Mouse (Mus musculus) kidney, embryonic 14.5 days (tissue): ENCODE data around the gene Gucy1b1. TPM values are rescaled to one million over a fixed set of nuclear protein-coding genes. Genes with fewer than 3 reads are reported as not detected.

Experiments used
- ATAC-seq: fragments of 200-750 bp; cut with Nextera tagmentation; 2 replicates; pipeline ENCODE4 v1.8.0; 2017; ENCODE audit warnings: moderate number of reproducible peaks, mild to moderate bottlenecking, moderate TSS enrichment, moderate library complexity; ENCODE audit not compliant: low FRiP score, low TSS enrichment
- H3K27ac ChIP-seq: fragments of 300-500 bp; sonication (generic); 2 replicates; pipeline ENCODE4 v1.5.1; 2014; ENCODE audit warnings: low read depth, mild to moderate bottlenecking, low read length, moderate library complexity, mixed read lengths
- H3K27me3 ChIP-seq: fragments of 300-500 bp; sonication (generic); 2 replicates; pipeline ENCODE4 v1.6.1; 2014; ENCODE audit warnings: mild to moderate bottlenecking, low read length; ENCODE audit not compliant: control insufficient read depth, insufficient read depth
- H3K36me3 ChIP-seq: fragments of 300-500 bp; sonication (generic); 2 replicates; pipeline ENCODE4 v1.6.1; 2014; ENCODE audit warnings: low read length, mixed read lengths; ENCODE audit not compliant: control insufficient read depth, insufficient read depth
- H3K4me1 ChIP-seq: fragments of 300-500 bp; sonication (generic); 2 replicates; pipeline ENCODE4 v1.6.1; 2014; ENCODE audit warnings: low read length, mixed read lengths; ENCODE audit not compliant: control insufficient read depth, insufficient read depth
- H3K4me2 ChIP-seq: fragments of 300-500 bp; sonication (generic); replicated peaks from 2 replicates; pipeline ENCODE4 v1.6.1; 2014; ENCODE audit warnings: low read depth, mild to moderate bottlenecking, low read length
- H3K4me3 ChIP-seq: fragments of 300-500 bp; sonication (generic); 2 replicates; pipeline ENCODE4 v1.5.1; 2014; ENCODE audit warnings: mild to moderate bottlenecking, low read length
- H3K9ac ChIP-seq: fragments of 300-500 bp; sonication (generic); 2 replicates; pipeline ENCODE4 v1.6.1; 2014; ENCODE audit warnings: low read depth, mild to moderate bottlenecking, low read length, moderate library complexity
- H3K9me3 ChIP-seq: fragments of 300-500 bp; sonication (generic); 2 replicates; pipeline ENCODE4 v1.6.1; 2016; ENCODE audit warnings: low read length; ENCODE audit not compliant: control insufficient read depth
- WGBS: fragments of 180-500 bp; shearing (Covaris S2); extraction: QIAGEN DNeasy Blood & Tissue Kit; methylation state at CpG from one replicate; pipeline ENCODE4 v1.1.7; 2014; 5-methylcytosine and 5-hydroxymethylcytosine counted together
- polyA plus RNA-seq: library from polyadenylated mRNA; unstranded; fragments of >200 nt; fragmentation: Nextera tagmentation; extraction: Ambion mirVana; gene quantifications from 2 replicates; pipeline ENCODE4 v1.2.1, GENCODE M21; 2014

Gene Gucy1b1
- 19.4 and 35.4 TPM in 2 replicates for polyA plus RNA-seq

DNA sequence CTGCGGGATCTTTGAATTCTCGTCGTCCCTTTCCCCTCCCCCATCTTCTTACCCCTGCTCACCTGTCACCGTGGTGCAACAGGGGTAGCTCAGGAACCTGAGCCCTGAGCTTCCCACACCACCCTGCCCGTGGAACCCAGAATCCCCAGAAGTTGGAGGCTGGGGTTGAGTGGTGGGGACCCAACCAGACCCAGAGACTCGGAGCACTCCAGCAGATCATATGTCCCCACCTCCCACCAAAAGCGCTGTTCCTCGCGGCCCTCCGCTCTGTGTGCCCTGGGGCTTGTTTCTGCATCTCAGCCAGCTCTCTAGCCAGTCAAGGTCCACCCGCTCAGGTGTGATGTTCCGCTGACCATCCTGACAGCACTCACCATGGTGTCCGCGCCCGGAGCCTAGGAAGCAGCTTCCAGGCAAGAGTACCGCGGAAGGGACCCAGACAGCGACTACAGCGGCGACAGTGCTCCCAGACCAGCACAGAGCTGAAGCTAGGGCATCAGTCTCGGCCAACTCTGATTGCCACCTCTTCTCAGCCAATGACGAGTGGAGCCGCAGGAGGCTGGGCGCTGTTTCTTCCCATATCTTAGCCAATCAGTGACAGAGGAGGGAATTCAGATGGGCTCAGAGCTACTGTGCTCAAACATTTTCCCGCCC lies at the start of gene Gucy1b1:
Gucy1b1 (minus strand) TSS at position 489 of the 651 bp plus-strand sequence.
- H3K9ac ChIP-seq: peak within 1 kb of the TSS; percentile 60
- peak within 1 kb of the TSS; percentile 57 for H3K4me3 ChIP-seq
- ATAC-seq: peak; percentile 98
- no peaks in the 10 kb centered on the region for H3K9me3 ChIP-seq
- no peaks in the 10 kb centered on the region; the same call in 1 of the 2 replicates for H3K27me3 ChIP-seq
- WGBS: 2% methylated on average over 25 of the region's 25 CpGs
- no peaks in the 10 kb centered on the region for H3K4me1 ChIP-seq
- H3K4me2 ChIP-seq: peak within 1 kb of the TSS; percentile 88
- H3K27ac ChIP-seq: no peak within 1 kb of the TSS; the same call in 1 of the 2 replicates
- no peaks in the 10 kb centered on the region for H3K36me3 ChIP-seq

DNA sequence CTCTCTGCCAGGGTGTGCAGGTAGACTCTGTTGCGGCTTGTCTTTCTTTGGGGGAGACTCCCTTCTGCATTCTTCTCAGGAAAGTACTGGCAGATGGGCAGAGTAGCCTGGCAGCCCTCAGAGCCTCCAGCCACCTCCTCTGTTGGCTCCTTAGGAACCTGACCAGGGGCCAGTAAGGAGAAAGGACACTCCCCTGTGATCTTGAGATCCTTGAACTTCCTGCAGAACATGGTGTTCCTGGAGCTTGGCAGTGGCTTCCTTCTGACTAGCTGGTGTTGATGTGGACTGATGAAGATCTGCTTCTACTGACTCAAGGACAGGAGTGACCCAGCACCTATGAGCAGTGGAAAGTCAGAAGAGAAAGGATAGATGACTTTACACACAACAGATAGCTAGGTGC lies 44.4 kb upstream of the Gucy1b1 start:
- WGBS: 76% methylated on average over 1 of the region's 1 CpGs

GRCm38 (mm10) chr3:82112439-82112838 lies 38.0 kb upstream of the Gucy1b1 start:
- WGBS: 55% methylated on average over 2 of the region's 2 CpGs
- H3K27ac ChIP-seq: no peak overlapping the region

More for the DNA sequence above, 44.4 kb upstream of the Gucy1b1 start:
- no peak overlapping the region for H3K4me2 ChIP-seq
- H3K9ac ChIP-seq: no peak overlapping the region
- H3K27ac ChIP-seq: no peak overlapping the region
- no peaks in the 10 kb centered on the region for H3K27me3 ChIP-seq
- no peaks in the 10 kb centered on the region for H3K36me3 ChIP-seq
- H3K9me3 ChIP-seq: no peaks in the 10 kb centered on the region
- no peak for ATAC-seq
- no peaks in the 10 kb centered on the region for H3K4me1 ChIP-seq
- no peak overlapping the region for H3K4me3 ChIP-seq

DNA sequence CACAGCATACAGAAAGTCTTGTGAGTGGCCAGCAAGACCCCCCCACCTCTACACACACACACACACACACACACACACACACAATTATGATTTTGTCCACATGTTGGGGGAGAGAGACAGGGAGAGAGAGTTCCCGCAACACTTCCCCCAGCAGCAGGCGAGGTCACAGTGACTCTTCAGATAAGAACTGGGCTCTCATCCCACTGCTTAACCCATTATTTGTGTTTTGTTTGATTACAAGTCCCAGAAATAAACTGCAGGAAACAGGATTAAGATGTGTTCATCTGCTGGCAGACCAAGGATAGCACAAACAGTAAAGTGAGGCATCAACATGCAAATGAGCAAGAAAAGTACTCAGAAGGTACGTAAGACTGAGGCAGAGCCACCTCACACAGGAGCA lies 37.5 kb upstream of the Gucy1b1 start:
- no peak overlapping the region for H3K27ac ChIP-seq
- no peaks in the 10 kb centered on the region for H3K9me3 ChIP-seq
- H3K27me3 ChIP-seq: no peaks in the 10 kb centered on the region
- H3K4me2 ChIP-seq: no peak overlapping the region
- H3K36me3 ChIP-seq: peaks cover 7% of the 10 kb centered on the region; the same call in 1 of the 2 replicates
- no peak overlapping the region for H3K4me3 ChIP-seq
- H3K9ac ChIP-seq: no peak overlapping the region
- no peaks in the 10 kb centered on the region for H3K4me1 ChIP-seq
- no peak for ATAC-seq
- 60% methylated on average over 3 of the region's 3 CpGs for WGBS

More at GRCm38 (mm10) chr3:82112439-82112838, 38.0 kb upstream of the Gucy1b1 start:
- no peaks in the 10 kb centered on the region for H3K9me3 ChIP-seq
- no peak overlapping the region for H3K9ac ChIP-seq
- peaks cover 7% of the 10 kb centered on the region; the same call in 1 of the 2 replicates for H3K36me3 ChIP-seq
- H3K4me1 ChIP-seq: no peaks in the 10 kb centered on the region
- 0 out of 2 replicates have a peak, but pooled peaks have one; percentile 35 for ATAC-seq
- no peak overlapping the region for H3K4me2 ChIP-seq
- H3K27me3 ChIP-seq: no peaks in the 10 kb centered on the region
- no peak overlapping the region for H3K4me3 ChIP-seq

DNA sequence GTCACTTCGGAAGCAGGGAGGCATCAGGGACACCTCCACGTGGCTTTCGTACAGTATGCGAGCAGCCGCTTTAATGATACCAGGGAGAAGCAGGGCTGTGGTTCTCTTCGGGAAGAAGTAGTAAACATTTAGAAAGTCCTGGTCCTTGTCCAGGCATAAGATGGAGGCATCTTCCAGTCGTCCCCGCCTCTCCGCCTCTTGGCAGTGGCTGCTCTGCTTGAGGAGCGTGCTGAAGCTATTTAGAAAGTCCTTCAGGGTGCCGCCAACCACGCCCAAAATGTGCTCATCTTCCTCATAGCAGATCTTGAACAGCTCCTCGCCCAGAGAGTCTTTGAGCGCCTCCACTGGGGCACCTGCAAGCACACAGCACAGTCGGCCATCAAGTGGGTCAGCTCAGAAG lies 34.5 kb upstream of the Gucy1b1 start:
- Histone ChIP-seq H3K27ac (no peak overlapping the region), H3K4me1 (no peaks in the 10 kb centered on the region), H3K27me3 (no peaks in the 10 kb centered on the region), H3K4me3 (no peak overlapping the region), H3K4me2 (no peak overlapping the region), H3K36me3 (peaks cover 10% of the 10 kb centered on the region; the same call in 1 of the 2 replicates), H3K9me3 (no peaks in the 10 kb centered on the region), H3K9ac (no peak overlapping the region)
- 91% methylated on average over 15 of the region's 15 CpGs for WGBS
- no peak for ATAC-seq

GRCm38 (mm10) chr3:82104229-82104628 lies 29.7 kb upstream of the Gucy1b1 start:
- Histone ChIP-seq H3K9ac (no peak overlapping the region), H3K4me2 (no peak overlapping the region), H3K27me3 (no peaks in the 10 kb centered on the region), H3K27ac (no peak overlapping the region), H3K4me1 (no peaks in the 10 kb centered on the region), H3K36me3 (peaks cover 10% of the 10 kb centered on the region; the same call in 1 of the 2 replicates), H3K4me3 (no peak overlapping the region), H3K9me3 (no peaks in the 10 kb centered on the region)
- 71% methylated on average over 6 of the region's 6 CpGs for WGBS
- no peak for ATAC-seq

DNA sequence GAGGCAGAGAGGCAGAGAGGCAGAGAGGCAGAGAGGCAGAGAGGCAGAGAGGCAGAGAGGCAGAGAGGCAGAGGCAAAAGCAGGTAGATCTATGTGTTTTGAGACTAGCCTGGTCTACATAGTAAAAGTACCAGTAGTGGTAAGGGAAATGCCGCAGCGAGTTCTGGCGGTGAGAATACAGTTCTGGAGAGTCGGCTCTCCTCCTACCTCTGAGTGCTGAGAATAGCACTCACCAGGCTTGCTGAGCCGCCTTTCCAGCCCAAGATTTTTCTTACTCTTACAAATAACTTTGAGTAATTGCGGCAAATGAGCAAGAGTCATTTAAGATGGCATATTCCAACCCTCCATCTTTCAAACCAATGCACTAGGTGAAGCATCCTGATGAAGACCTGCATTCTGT lies 24.6 kb upstream of the Gucy1b1 start:
- H3K4me2 ChIP-seq: no peak overlapping the region
- no peak overlapping the region for H3K27ac ChIP-seq
- H3K9ac ChIP-seq: no peak overlapping the region
- 77% methylated on average over 6 of the region's 6 CpGs for WGBS
- H3K4me1 ChIP-seq: no peaks in the 10 kb centered on the region
- no peak overlapping the region for H3K4me3 ChIP-seq
- no peaks in the 10 kb centered on the region for H3K9me3 ChIP-seq
- no peak for ATAC-seq
- no peaks in the 10 kb centered on the region for H3K27me3 ChIP-seq
- H3K36me3 ChIP-seq: peaks cover 8% of the 10 kb centered on the region; the same call in 1 of the 2 replicates

DNA sequence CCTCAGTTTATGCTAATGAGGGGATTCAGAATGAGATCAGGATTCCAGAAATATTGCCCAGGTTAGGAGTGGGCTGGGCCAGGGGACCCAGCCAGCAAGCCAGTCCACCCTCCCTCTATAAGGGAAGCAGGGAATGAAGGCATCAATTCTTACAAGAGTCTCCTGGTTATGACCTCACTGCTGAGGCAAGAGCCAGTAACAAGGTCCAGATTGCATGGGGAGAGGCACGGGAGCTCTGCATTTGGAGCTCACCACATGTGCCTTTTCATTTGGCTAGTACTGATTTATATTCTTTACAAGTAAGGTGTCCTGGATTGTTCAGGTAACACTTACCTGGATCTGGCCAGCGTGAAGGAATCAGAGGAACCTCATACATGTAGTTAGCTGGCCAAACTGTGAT lies 22.3 kb upstream of the Gucy1b1 start:
- no peak overlapping the region for H3K9ac ChIP-seq
- H3K4me1 ChIP-seq: no peaks in the 10 kb centered on the region
- H3K4me3 ChIP-seq: no peak overlapping the region
- WGBS: 72% methylated on average over 2 of the region's 2 CpGs
- no peak overlapping the region for H3K27ac ChIP-seq
- peaks cover 8% of the 10 kb centered on the region; the same call in 1 of the 2 replicates for H3K36me3 ChIP-seq
- ATAC-seq: no peak
- H3K9me3 ChIP-seq: no peaks in the 10 kb centered on the region
- H3K27me3 ChIP-seq: no peaks in the 10 kb centered on the region
- no peak overlapping the region for H3K4me2 ChIP-seq

DNA sequence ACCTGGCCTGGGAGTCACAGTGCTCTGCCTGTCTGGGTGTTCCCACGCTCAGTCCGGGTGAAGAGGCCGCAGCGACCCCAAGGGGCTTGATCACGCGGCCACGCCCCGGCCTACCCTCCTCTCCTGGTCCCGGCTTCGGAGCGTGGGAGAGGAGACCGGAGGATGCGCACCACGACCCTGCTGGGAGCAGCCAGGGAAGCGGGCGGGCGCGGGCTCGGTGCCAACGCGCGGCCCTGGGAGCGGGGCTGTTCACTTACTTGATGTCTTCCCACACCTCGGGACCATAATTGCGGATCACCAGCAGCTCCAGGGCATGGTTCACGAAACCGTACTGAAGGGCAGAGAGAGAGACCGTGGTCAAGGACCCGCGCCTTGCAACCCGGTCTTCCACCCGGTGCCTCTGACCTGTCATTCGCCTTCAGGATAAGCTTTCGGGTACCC lies 728 bp downstream of the Gucy1b1 start:
- peak; percentile 66 for ATAC-seq
- Histone ChIP-seq H3K27me3 (no peaks in the 10 kb centered on the region; the same call in 1 of the 2 replicates), H3K4me3 (peak overlapping the region; percentile 57), H3K27ac (no peak overlapping the region; the same call in 1 of the 2 replicates), H3K4me1 (no peaks in the 10 kb centered on the region), H3K9me3 (no peaks in the 10 kb centered on the region), H3K36me3 (no peaks in the 10 kb centered on the region), H3K4me2 (peak overlapping the region; percentile 88), H3K9ac (peak overlapping the region; percentile 60)
- 1% methylated on average over 32 of the region's 34 CpGs for WGBS
